Mouse (Mus musculus): ENCODE measurements around the gene St3gal6. TPM values are rescaled to one million over a fixed set of nuclear protein-coding genes. Genes with fewer than 3 reads are reported as not detected.

The St3gal6 gene
- 33.7 and 34.7 TPM in 2 replicates for polyA plus RNA-seq (2015; fragmentation: Nextera tagmentation; extraction: Ambion mirVana)

DNA sequence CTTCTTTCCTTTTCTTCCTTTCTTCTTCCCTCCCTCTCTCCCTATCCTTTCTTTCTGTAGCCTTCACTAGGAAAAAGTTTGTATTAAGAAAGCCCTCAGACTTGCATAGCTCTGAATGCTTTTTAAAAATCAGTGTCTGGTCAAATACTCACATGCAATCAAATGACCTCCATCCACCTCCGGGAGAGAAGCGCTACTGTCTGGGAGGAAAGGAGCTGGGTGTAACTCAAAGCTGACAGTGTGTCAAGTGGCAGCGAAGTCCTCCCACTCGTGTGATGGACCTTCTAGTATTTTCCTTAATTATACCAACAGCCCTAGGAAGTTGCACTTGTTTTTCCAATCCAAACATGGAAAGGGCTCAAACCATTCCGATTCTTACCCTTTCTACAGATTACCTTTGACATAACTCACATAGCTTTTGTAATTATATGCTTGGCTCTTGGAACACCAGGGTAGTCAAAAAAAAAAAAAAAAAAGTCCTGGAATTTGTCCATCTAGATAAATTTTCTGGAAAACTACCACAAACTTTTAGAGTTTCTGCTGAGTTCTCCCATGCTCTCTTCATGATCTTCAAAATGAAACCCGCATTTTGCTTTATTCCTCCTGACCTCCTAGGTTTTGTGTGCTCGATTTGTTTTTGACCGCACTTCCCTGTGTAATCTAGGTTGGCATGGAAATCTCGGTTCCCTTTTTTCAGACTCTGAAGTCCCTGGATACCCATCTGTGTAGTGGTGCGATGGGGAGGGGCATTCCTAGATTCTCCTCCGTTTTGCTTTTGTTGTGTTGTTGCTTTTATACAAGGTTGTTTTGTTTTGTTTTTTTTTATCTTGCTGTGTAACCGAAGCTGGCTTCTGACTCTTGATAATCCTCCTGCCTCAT, at the start of gene St3gal6:
Gene St3gal6, minus strand, starts transcription at position 272 of the 879 bp plus-strand sequence.
- no peaks in the 10 kb centered on the region for H3K27me3 ChIP-seq (ENCODE audit: control insufficient read depth, insufficient read depth, low read depth, low read length)

DNA sequence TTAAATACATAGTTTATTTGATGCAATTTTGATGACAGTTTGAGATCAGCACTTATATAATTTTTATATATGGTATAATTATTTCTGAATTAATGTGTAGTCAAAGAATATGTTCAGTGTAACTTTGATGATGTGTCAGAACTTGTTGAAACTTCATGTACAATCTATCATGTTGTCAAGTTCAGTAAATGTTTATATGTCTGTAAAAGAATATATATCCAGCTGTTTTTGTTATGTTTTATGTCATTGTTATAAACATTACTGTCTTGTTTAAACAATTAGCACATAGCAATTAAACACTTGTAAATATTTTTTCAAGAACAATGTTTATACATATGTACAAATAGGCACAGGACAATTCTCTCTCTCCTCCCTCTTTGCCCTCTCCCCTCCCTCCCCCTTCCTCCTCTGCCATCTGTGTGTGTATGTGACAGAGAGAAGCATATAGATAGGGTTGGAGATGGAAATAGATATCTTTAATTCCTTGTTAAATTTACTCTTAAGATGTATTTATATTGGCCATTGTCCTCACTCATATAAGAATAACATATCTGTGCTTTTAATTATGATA, 46.7 kb upstream of the St3gal6 start:
- Histone ChIP-seq H3K27me3 (ENCODE audit: control insufficient read depth, insufficient read depth, low read depth, low read length) (no peaks in the 10 kb centered on the region), H3K9me3 (ENCODE audit: control insufficient read depth, low read length) (no peaks in the 10 kb centered on the region), H3K4me1 (replicated peaks; ENCODE audit: control insufficient read depth, insufficient read depth, low read length) (no peaks in the 10 kb centered on the region), H3K27ac (ENCODE audit: low read length) (no peak overlapping the region), H3K4me2 (ENCODE audit: low read depth, low read length) (no peak overlapping the region), H3K9ac (ENCODE audit: low read length) (no peak overlapping the region), H3K4me3 (ENCODE audit: low read length) (no peak overlapping the region), H3K36me3 (ENCODE audit: control insufficient read depth, insufficient read depth, low read length) (no peaks in the 10 kb centered on the region)
- peak; percentile 74 for ATAC-seq (ENCODE audit: low read depth)

More for the DNA sequence above, at the start of gene St3gal6:
- no peak for ATAC-seq (ENCODE audit: low read depth)
- Histone ChIP-seq H3K4me3 (ENCODE audit: low read length) (peak within 1 kb of the TSS; percentile 82), H3K4me2 (ENCODE audit: low read depth, low read length) (peak within 1 kb of the TSS; percentile 96), H3K9me3 (ENCODE audit: control insufficient read depth, low read length) (peaks cover 4% of the 10 kb centered on the region; the same call in 1 of the 2 replicates), H3K9ac (ENCODE audit: low read length) (peak within 1 kb of the TSS; percentile 90), H3K27ac (ENCODE audit: low read length) (peak within 1 kb of the TSS; percentile 86), H3K36me3 (ENCODE audit: control insufficient read depth, insufficient read depth, low read length) (no peaks in the 10 kb centered on the region), H3K4me1 (replicated peaks; ENCODE audit: control insufficient read depth, insufficient read depth, low read length) (peaks cover 6% of the 10 kb centered on the region)
- WGBS, result 80% methylated on average over 12 of the region's 12 CpGs

DNA sequence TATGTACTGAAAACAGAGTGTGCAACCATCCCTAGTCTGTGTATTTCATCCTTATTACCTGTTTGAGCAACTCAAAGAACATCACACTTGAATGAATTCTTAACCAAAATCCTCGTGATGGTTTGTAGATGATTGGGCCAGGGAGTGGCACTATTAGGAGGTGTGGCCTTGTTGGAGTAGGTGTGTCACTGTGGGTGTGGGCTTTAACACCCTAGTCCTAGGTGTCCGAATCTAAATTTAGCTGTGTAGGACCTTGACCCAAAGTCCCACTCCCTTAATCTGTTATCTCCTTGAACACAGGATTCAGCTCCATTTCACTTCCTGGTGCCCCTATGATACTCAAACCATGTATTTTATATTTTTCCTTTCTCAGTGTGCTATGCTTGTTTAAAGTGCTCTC, 37.2 kb upstream of the St3gal6 start:
- Histone ChIP-seq H3K9ac (ENCODE audit: low read length) (no peak overlapping the region), H3K4me2 (ENCODE audit: low read depth, low read length) (no peak overlapping the region), H3K27me3 (ENCODE audit: control insufficient read depth, insufficient read depth, low read depth, low read length) (no peaks in the 10 kb centered on the region), H3K9me3 (ENCODE audit: control insufficient read depth, low read length) (no peaks in the 10 kb centered on the region), H3K27ac (ENCODE audit: low read length) (no peak overlapping the region), H3K4me3 (ENCODE audit: low read length) (no peak overlapping the region), H3K36me3 (ENCODE audit: control insufficient read depth, insufficient read depth, low read length) (no peaks in the 10 kb centered on the region), H3K4me1 (replicated peaks; ENCODE audit: control insufficient read depth, insufficient read depth, low read length) (no peaks in the 10 kb centered on the region)
- 76% methylated on average over 2 of the region's 2 CpGs for WGBS
- ATAC-seq (ENCODE audit: low read depth), result no peak

DNA sequence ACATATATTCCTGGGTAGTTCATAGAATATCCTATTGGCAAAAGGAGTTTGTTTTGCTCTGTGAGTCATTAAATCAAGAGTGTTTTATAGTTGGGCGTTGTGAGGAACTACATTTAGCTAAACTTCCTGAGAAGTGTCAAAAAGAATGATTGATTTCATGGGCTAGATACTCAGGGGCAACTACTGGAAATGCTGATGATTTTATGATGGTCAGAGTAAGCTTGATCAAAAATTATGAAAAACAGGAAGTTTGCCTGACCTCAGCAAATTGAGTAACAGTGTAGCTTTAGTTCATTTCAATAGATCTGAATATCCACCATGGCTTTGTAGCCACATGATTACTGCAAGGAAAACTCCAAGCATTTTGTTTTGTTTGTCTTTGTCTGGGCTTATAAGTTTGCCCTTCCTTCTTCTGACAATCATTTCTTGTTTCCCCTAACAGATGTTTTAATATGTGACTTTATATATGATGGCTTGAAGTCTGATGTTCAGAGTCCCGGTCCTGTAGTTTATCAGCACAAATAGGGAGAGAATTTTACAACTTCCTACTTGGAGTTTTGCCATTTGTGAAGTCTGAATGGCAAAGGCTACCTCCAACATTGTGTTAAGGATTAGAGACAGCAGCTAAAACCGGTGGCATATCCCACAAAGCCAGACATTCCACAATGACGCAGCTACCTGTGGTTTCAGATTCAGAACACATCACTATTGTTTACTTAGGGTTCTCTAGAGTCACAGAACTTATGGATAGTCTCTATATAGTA, 32.2 kb upstream of the St3gal6 start:
- H3K4me1 ChIP-seq (replicated peaks; ENCODE audit: control insufficient read depth, insufficient read depth, low read length), result no peaks in the 10 kb centered on the region; the same call in 1 of the 2 replicates
- H3K4me3 ChIP-seq (ENCODE audit: low read length), result no peak overlapping the region
- WGBS, result 42% methylated on average over 4 of the region's 4 CpGs
- H3K36me3 ChIP-seq (ENCODE audit: control insufficient read depth, insufficient read depth, low read length), result no peaks in the 10 kb centered on the region
- H3K9me3 ChIP-seq (ENCODE audit: control insufficient read depth, low read length), result no peaks in the 10 kb centered on the region
- no peak overlapping the region for H3K4me2 ChIP-seq (ENCODE audit: low read depth, low read length)
- ATAC-seq (ENCODE audit: low read depth), result no peak
- H3K27me3 ChIP-seq (ENCODE audit: control insufficient read depth, insufficient read depth, low read depth, low read length), result no peaks in the 10 kb centered on the region
- H3K9ac ChIP-seq (ENCODE audit: low read length), result no peak overlapping the region
- H3K27ac ChIP-seq (ENCODE audit: low read length), result no peak overlapping the region

DNA sequence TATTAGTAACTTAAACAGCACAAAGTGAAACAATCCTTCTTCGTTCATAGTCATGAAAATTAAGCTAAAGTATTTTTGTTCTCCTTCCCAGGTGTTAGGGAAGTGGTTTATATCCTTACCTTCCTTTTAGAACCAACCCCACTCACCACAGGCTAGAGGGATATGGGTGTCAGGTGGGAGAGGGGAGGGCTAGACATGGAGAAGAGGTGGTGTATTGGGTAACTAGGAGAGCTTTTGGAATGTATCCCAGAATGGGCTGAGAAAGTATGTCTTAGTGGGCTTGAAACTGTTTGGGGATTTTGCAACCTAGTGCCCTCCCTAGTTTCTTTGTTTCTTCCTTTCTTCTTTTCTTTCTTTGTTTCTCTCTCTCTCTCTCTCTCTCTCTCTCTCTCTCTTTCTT, 30.6 kb upstream of the St3gal6 start:
- ATAC-seq (ENCODE audit: low read depth), result peak; percentile 61; the same call in 1 of the 2 replicates
- Histone ChIP-seq H3K9me3 (ENCODE audit: control insufficient read depth, low read length) (no peaks in the 10 kb centered on the region), H3K4me3 (ENCODE audit: low read length) (no peak overlapping the region), H3K4me2 (ENCODE audit: low read depth, low read length) (no peak overlapping the region), H3K27me3 (ENCODE audit: control insufficient read depth, insufficient read depth, low read depth, low read length) (no peaks in the 10 kb centered on the region), H3K4me1 (replicated peaks; ENCODE audit: control insufficient read depth, insufficient read depth, low read length) (no peaks in the 10 kb centered on the region; the same call in 1 of the 2 replicates), H3K27ac (ENCODE audit: low read length) (no peak overlapping the region), H3K36me3 (ENCODE audit: control insufficient read depth, insufficient read depth, low read length) (no peaks in the 10 kb centered on the region), H3K9ac (ENCODE audit: low read length) (no peak overlapping the region)
- 64% methylated on average over 1 of the region's 1 CpGs for WGBS

DNA sequence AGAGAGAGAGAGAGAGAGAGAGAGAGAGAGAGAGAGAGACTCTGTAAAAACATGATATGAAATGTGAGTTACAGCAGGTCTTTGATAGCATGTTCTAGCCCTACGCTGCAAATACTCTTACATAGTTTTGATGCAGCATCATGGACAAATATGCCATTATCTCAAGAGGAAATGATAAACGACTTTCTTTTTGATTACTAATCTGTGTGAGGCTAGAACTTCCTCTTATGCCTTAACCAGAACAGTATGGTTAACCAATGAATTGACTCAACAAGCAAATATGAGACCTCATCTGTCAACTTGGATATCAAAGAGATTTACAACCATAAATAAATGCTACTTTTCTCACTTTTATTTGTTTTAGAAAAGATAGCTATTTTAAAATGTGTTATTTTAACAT, 24.0 kb upstream of the St3gal6 start:
- H3K4me2 ChIP-seq (ENCODE audit: low read depth, low read length), result no peak overlapping the region
- no peak overlapping the region for H3K27ac ChIP-seq (ENCODE audit: low read length)
- no peaks in the 10 kb centered on the region for H3K4me1 ChIP-seq (replicated peaks; ENCODE audit: control insufficient read depth, insufficient read depth, low read length)
- H3K9ac ChIP-seq (ENCODE audit: low read length), result no peak overlapping the region
- no peaks in the 10 kb centered on the region for H3K27me3 ChIP-seq (ENCODE audit: control insufficient read depth, insufficient read depth, low read depth, low read length)
- WGBS, result 59% methylated on average over 2 of the region's 2 CpGs
- no peak for ATAC-seq (ENCODE audit: low read depth)
- H3K4me3 ChIP-seq (ENCODE audit: low read length), result no peak overlapping the region
- H3K36me3 ChIP-seq (ENCODE audit: control insufficient read depth, insufficient read depth, low read length), result no peaks in the 10 kb centered on the region
- H3K9me3 ChIP-seq (ENCODE audit: control insufficient read depth, low read length), result no peaks in the 10 kb centered on the region

DNA sequence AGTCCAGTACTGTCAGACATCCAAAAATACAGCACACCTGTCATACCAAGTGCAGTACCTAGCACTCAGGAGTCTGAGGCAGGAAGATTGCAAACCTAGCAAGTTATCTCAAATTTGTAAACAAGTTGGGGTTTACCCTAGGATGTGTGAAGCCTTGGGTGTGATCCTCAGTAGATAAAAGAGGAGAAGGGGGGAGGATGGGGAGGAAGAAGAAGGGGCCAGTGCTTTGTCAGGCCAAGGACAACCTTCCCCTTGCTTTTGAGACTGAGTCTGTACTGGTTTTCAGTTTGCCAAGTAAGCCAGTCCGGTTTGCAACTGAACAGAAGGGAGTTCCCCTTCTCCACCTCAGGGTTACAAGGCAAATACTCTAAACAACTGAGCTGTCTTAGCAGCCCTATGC, 22.1 kb upstream of the St3gal6 start:
- Histone ChIP-seq H3K4me1 (replicated peaks; ENCODE audit: control insufficient read depth, insufficient read depth, low read length) (no peaks in the 10 kb centered on the region), H3K36me3 (ENCODE audit: control insufficient read depth, insufficient read depth, low read length) (no peaks in the 10 kb centered on the region), H3K9ac (ENCODE audit: low read length) (no peak overlapping the region), H3K27ac (ENCODE audit: low read length) (no peak overlapping the region), H3K4me3 (ENCODE audit: low read length) (no peak overlapping the region), H3K4me2 (ENCODE audit: low read depth, low read length) (no peak overlapping the region), H3K27me3 (ENCODE audit: control insufficient read depth, insufficient read depth, low read depth, low read length) (no peaks in the 10 kb centered on the region), H3K9me3 (ENCODE audit: control insufficient read depth, low read length) (no peaks in the 10 kb centered on the region)
- no peak for ATAC-seq (ENCODE audit: low read depth)
- 15% methylated on average over 1 of the region's 1 CpGs for WGBS

DNA sequence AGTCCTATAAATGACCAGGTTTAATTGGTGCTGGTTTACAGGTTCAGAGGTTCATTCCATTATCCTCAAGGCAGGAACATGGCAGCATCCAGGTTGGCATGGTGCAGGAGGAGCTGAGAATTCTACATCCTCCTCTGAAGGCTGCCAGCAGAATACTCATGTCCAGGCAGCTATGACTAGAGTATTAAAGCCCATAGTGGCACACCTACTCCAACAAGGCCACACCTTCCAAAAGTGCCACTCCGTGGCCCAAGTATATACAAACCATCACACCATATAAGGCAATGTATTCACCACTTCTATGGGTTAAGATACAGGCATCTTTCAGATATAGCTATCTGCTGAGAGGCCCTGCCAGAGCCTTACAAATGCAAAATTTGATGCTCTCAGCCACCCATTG, 15.4 kb upstream of the St3gal6 start:
- Histone ChIP-seq H3K9ac (ENCODE audit: low read length) (no peak overlapping the region), H3K4me2 (ENCODE audit: low read depth, low read length) (no peak overlapping the region), H3K4me3 (ENCODE audit: low read length) (no peak overlapping the region), H3K9me3 (ENCODE audit: control insufficient read depth, low read length) (no peaks in the 10 kb centered on the region), H3K27ac (ENCODE audit: low read length) (no peak overlapping the region), H3K36me3 (ENCODE audit: control insufficient read depth, insufficient read depth, low read length) (no peaks in the 10 kb centered on the region), H3K4me1 (replicated peaks; ENCODE audit: control insufficient read depth, insufficient read depth, low read length) (no peaks in the 10 kb centered on the region), H3K27me3 (ENCODE audit: control insufficient read depth, insufficient read depth, low read depth, low read length) (no peaks in the 10 kb centered on the region)
- WGBS, result 33% methylated on average over 1 of the region's 1 CpGs
- ATAC-seq (ENCODE audit: low read depth), result no peak

DNA sequence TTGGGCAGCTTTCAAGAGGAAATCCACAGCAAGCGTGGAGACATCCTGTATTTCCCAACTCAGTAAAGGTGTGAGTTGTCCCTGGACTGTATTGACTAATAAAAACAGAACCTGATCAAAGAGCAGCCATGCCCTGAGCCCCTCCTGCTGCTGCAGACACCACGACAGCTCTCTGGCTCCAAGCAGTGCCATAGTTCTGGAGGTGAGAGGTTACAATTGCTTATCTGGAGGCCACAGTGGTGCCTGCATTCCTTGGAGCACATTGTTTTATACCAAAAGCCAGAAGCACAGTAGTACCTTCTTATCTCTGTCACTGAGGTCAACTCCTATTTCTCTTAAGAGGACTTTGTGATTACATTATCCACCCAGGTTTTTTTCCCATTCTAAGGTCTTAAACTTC, 15.0 kb upstream of the St3gal6 start:
- Histone ChIP-seq H3K9ac (ENCODE audit: low read length) (no peak overlapping the region), H3K36me3 (ENCODE audit: control insufficient read depth, insufficient read depth, low read length) (no peaks in the 10 kb centered on the region), H3K4me3 (ENCODE audit: low read length) (no peak overlapping the region), H3K4me1 (replicated peaks; ENCODE audit: control insufficient read depth, insufficient read depth, low read length) (no peaks in the 10 kb centered on the region), H3K27me3 (ENCODE audit: control insufficient read depth, insufficient read depth, low read depth, low read length) (no peaks in the 10 kb centered on the region), H3K27ac (ENCODE audit: low read length) (no peak overlapping the region), H3K9me3 (ENCODE audit: control insufficient read depth, low read length) (no peaks in the 10 kb centered on the region), H3K4me2 (ENCODE audit: low read depth, low read length) (no peak overlapping the region)
- ATAC-seq (ENCODE audit: low read depth), result no peak
- 38% methylated on average over 2 of the region's 2 CpGs for WGBS
